Mouse (Mus musculus) embryo, embryonic 11.5 days (tissue): ENCODE data around the gene Cd248.
A peak's percentile ranks its signal among the peaks of the same experiment; 100 is the strongest.

Source experiments
- DNase-seq: peaks from one replicate; pipeline ENCODE4 v3.0.0-alpha.2; 2012; ENCODE audit warnings: low read depth, low spot score

The Cd248 gene

DNA sequence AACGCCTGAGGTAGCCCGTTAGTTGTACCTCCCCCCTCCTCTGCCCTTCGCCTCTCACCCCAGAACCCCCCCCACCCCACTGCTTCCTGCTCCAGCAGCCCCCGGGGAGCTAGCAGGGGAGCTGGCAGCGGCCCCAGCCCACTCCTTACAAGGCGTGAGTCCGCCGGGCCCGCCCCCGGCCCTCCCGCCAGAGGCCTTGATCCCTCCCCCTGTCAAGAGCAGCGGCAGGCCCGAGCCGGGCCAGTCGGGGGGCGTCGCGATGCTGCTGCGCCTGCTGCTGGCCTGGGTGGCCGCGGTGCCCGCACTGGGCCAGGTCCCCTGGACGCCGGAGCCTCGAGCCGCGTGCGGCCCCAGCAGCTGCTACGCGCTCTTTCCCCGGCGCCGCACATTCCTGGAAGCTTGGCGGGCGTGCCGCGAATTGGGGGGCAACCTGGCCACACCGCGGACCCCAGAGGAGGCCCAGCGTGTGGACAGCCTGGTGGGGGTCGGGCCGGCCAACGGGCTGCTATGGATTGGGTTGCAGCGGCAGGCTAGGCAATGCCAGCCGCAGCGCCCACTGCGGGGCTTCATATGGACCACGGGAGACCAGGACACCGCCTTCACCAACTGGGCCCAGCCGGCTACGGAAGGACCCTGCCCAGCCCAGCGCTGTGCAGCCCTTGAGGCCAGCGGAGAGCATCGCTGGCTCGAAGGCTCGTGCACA, at the start of gene Cd248:
Gene Cd248 (plus strand): TSS at position 212 of the 703 bp plus-strand sequence.
- no peak for DNase-seq

- DNase-seq, result no peak
These were observed 49.7 kb upstream of the Cd248 start for GRCm38 (mm10) chr19:5018191-5018590.

- no peak for DNase-seq
These were observed 46.5 kb upstream of the Cd248 start for GRCm38 (mm10) chr19:5021416-5021815.

DNA sequence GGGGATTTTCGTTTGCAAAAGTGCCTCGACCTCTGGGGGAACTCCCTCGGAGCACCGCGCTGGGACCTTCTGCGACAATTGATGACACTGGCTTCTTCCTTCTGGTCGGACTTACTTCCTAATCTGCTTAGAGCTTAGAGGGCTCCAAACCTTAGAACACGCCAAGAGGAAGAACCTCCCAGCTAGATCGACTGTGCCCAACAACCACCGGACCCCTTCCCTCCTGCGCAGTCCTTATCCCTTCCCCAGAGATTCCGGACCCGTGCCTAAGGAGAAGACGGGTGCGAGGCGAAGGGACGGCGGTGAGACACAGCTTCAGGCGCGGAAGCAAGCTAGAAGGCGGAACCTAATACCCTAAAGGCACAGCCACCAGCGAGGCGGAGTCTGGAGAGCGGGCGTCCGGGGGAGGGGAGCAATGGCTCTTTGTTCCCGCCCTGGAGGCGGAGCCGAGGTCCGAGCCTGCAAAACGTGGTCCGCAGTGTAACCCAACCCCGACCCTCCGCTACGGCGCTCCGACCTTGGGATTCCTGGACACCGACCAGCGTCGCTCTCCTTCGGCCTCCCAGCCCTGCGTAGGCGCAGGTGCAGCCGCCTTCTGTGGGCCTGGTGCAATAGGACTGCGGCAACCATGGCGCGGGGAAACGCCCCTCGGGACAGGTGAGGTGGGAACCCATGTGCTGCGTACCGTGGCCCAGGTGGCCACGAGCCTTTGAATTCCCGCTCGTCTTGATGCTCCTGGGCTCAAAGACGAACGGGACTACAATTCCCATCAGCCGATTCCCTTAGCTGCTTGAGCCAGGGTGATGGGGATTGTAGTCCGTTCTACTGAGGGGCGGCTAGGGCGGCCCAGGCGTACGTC, 44.0 kb upstream of the Cd248 start, which contains the start of gene Slc29a2:
Gene Slc29a2 (plus strand): TSS at position 240 of the 859 bp plus-strand sequence.
- DNase-seq, result peak; percentile 89

DNA sequence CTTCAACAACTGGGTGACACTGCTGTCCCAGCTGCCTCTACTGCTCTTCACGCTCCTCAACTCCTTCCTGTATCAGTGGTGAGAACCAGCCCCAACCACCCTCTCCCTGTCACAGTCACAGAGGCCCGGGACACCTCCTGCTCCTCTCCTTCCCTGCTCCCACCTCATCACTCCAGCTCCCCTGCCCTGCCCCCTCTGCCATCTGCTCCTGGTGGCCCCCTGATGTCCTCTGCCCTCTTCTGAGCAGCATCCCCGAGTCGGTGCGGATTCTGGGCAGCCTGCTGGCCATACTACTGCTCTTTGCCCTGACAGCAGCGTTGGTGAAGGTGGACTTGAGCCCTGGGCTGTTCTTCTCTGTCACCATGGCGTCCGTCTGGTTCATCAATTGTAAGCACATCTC, 41.8 kb upstream of the Cd248 start:
- DNase-seq, result no peak

DNA sequence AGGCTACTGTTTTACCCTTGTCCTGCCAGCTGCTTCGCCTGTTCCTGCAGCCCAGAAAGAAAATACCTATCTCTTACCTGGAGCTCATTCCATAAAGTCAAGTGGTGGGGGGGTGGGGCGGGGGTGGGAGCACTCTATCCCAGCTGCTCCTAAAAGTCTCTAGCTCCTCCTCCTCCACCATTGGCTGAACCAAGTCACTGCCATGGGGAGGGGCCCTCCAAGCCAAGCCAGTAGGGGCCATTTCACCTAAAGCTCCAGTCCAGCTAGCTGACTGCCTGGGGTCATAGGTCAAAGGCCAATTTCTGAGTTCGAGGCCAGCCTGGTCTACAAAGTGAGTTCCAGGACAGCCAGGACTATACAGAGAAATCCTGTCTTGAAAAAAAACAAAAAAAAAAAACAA, 35.2 kb upstream of the Cd248 start:
- no peak for DNase-seq

GRCm38 (mm10) chr19:5036577-5036976, 31.3 kb upstream of the Cd248 start:
- no peak for DNase-seq

DNA sequence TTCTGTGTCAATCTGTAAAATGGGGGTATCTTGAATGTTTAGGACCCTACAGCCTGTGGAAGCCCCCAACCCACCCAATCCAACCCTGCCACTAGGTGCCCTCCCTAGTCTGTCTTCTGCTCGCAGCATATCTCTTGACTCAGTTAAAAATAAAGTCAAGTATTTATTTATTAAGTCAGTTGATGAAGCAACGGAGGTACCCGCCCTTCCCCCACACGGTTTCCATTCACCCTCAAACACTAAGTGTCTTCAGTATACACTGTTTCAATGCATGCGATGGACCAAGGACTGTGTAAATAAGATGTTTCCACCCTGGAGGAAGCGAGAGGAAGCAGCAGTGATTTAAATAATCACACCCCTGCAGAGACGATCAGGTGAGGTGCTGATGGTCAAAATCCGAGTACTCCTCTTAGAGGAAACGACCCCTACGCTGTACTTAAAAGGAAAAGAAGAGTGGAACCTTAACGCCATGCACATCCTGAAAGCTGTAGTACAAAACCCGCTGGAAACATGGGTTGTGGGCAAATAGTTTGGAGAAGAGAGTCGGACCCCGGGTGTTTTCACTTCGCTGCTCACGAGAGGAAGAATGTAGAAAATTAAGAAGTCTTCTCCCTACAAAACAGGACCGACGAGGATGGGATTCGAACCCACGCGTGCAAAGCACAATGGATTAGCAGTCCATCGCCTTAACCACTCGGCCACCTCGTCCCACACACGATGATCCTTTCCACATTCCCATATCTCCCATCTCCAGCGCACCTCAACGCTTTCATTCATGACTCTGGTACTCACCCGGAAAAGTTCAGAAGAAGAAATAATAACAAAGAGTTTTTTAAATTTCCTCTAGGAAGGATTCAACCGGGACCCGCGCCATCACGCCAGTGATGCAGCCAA, 30.0 kb upstream of the Cd248 start:
- peak; percentile 85 for DNase-seq

DNA sequence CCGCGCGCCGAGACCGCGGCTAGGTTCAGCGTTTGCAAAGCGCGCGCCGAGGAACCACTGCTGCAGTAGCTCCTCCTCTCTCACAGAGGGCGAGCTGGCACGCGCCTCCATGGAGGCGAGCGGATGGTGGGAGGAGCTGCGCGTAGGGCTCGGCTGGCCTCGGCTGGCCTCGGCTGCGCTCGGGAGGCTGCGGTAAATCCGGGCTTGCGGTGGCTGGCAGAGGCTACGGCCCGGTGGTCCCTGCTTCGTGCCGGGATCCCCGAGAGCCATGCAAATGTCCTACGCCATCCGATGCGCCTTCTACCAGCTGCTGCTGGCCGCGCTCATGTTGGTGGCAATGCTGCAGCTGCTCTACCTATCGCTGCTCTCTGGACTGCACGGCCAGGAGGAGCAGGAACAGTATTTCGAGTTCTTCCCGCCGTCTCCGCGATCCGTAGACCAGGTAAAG, 29.1 kb upstream of the Cd248 start, which contains the start of the genes B4gat1 and AC124502.3:
Gene B4gat1 (plus strand): TSS at position 118 of the 448 bp plus-strand sequence.
Gene AC124502.3 (plus strand): TSS at position 183 of the 448 bp plus-strand sequence.
- DNase-seq, result peak; percentile 82

- DNase-seq, result no peak
These were observed 28.4 kb upstream of the Cd248 start for GRCm38 (mm10) chr19:5039301-5040114.

- peak; percentile 90 for DNase-seq
These were observed 26.9 kb upstream of the Cd248 start, which contains the start of gene Brms1 for GRCm38 (mm10) chr19:5040862-5041523. Gene Brms1 (plus strand): TSS chr19:5041354.

DNA sequence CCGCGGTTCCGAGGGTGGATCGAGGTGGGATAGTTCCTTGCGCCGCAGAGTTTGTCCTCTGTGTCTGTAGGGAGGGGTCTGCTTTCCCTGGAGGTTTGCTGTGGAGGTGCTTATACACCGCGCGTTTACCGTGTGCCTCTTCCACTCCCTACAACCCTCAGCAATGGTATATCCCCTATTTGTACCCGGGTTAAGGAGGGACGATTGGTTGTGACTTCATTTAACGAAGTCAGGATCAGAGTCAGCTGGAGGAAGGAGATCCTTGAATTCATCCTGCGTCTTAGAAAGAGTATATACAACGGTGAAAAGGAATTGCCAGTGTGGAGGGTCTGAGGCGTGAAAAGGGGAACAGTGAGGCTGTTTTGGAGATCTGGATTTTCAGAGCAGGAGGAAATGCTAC, 26.3 kb upstream of the Cd248 start:
- DNase-seq, result no peak

DNA sequence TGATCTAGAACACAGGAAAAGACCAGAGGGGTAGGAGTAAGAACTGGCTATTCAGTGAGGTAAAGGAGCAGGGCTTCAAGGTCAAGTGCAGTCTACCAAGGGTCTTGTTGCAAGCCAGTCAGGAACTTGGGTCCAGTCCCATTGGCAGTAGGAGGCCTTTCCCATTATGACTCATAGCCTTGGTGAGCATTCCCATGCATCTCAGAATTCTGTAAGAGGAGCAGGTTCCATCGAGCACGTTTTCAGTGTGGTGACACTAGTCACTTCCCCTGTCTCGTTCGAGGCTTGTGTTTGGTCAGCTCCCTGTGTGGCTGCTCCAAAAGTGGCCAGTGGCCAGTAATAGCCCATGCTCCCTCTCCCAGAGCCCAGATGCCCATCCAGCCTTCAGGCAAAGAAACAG, 22.3 kb upstream of the Cd248 start:
- no peak for DNase-seq

DNA sequence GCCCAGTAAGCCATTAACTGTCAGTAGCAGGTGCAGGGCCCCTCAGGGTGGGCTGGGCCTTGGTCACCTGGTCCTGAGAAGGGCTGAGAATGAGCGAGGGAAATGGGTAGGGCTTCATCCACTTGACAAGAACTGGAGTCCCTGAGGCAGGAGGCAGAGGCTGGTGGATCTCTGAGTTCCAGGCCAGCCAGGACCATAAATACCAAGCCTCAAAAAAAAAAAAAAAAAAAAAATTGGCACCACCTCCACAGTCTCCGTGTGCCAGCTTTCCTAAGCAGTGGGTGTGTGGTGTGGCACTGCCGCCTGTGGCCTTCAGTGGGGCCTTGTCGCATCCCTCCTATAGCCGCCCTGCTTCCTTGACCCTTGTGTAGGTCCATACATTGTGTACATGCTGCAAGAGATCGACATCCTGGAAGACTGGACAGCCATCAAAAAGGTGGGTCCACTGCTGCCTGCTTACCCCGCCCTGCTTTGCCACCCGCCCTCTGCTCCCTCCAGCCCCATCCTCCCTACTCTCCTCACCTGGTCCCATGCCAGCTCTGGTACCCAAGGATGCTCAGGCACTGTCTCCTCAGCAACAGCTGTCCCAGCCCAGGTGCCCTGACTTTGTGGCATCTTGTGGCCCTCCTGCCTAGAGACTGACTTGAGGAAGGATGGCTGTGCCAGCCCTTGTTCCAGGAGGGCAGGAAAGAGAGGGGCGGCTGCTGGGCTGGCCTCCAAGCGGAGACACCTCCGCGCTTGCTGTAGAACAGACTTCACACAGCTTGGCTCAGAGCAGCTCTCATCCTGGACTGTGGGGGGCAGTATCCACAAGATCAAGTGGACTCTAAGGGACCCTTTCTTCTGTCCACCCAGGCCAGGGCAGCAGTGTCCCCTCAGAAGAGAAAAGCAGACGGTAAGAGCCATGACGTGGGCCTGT, 19.5 kb upstream of the Cd248 start:
- no peak for DNase-seq

- DNase-seq, result no peak
These were observed 18.6 kb upstream of the Cd248 start for GRCm38 (mm10) chr19:5049325-5049724.

GRCm38 (mm10) chr19:5050047-5050905, 17.6 kb upstream of the Cd248 start, which contains the start of gene Rin1:
Gene Rin1 (plus strand): TSS chr19:5050481.
- DNase-seq, result no peak

GRCm38 (mm10) chr19:5051031-5051430, 16.8 kb upstream of the Cd248 start:
- DNase-seq, result no peak

DNA sequence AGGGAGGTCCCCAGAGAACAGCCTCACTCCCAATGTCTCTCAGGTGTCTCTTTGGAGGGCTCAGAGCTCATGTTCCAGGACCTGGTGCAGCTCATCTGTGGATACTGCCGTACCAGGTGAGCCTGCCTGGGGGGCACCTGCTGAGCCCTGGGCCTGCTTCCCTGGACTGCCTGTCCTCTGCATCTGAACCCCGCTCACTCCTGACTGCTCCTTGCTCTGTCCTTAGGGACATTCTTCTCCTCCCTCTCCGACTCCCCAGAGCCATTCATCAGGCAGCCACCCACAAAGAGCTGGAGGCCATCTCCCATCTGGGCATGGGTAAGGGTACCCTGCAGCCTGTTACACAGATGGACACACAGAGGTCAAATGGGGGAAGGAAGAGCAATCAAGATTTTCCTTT, 16.4 kb upstream of the Cd248 start:
- DNase-seq, result no peak
